Comparison of ENCODE assay signal across 8 mouse cellular contexts in genomic region chr16:18777101-18778080, GRCm38 (mm10). TPM values are rescaled to one million over a fixed set of nuclear protein-coding genes. Genes with fewer than 3 reads are reported as not detected.
DNase-seq lines count a peak whose midpoint lies in the region; ATAC-seq and TF ChIP-seq lines count a peak whose summit lies in the region.

No protein-coding gene starts in this region.

- H3K36me3 ChIP-seq in forebrain, embryonic 11.5 days (ENCODE audit: control insufficient read depth, insufficient read depth, low read length), result peaks cover 3% of the 10 kb centered on the region; the same call in 1 of the 2 replicates
- peaks cover 3% of the 10 kb centered on the region; the same call in 1 of the 2 replicates for H3K36me3 ChIP-seq in intestine, postnatal 0 days (ENCODE audit: control insufficient read depth, insufficient read depth)

- no peak for TF ChIP-seq CTCF in intestine, postnatal 0 days (IDR thresholded peaks at IDR 0.05; ENCODE audit: low read depth)

- H3K4me2 ChIP-seq in forebrain, embryonic 11.5 days (ENCODE audit: low read depth, low read length, severe bottlenecking), result peak overlapping the region; percentile 54
- peak overlapping the region; percentile 67 for H3K4me2 ChIP-seq in intestine, postnatal 0 days (replicated peaks; ENCODE audit: low read depth)

- WGBS in forebrain, embryonic 11.5 days, result 3% methylated on average over 80 of the region's 80 CpGs
- WGBS in intestine, postnatal 0 days, result 3% methylated on average over 80 of the region's 80 CpGs

- H3K4me1 ChIP-seq in forebrain, embryonic 11.5 days (replicated peaks; ENCODE audit: control insufficient read depth, insufficient read depth, low read length), result peaks cover 9% of the 10 kb centered on the region; the same call in 1 of the 2 replicates
- no peaks in the 10 kb centered on the region; the same call in 1 of the 2 replicates for H3K4me1 ChIP-seq in intestine, postnatal 0 days (replicated peaks; ENCODE audit: control insufficient read depth, insufficient read depth, low read length)

- no peaks in the 10 kb centered on the region for H3K9me3 ChIP-seq in forebrain, embryonic 11.5 days (ENCODE audit: control insufficient read depth, low read length)
- no peaks in the 10 kb centered on the region for H3K9me3 ChIP-seq in intestine, postnatal 0 days (ENCODE audit: control insufficient read depth)

- H3K9ac ChIP-seq in forebrain, embryonic 11.5 days (ENCODE audit: low read length), result peak overlapping the region; percentile 32
- peak overlapping the region; percentile 31; the same call in 1 of the 2 replicates for H3K9ac ChIP-seq in intestine, postnatal 0 days (ENCODE audit: low read depth, low read length)

- peak; percentile 29 for ATAC-seq in forebrain, embryonic 11.5 days (replicated peaks; ENCODE audit: low FRiP score)
- 0 out of 2 replicates have a peak, but pooled peaks have one; percentile 28 for ATAC-seq in intestine, postnatal 0 days

- H3K27me3 ChIP-seq in forebrain, embryonic 11.5 days (ENCODE audit: control insufficient read depth, insufficient read depth, low read length), result peaks cover 37% of the 10 kb centered on the region
- peaks cover 33% of the 10 kb centered on the region for H3K27me3 ChIP-seq in intestine, postnatal 0 days (replicated peaks; ENCODE audit: control insufficient read depth, insufficient read depth, low read length)

- H3K4me3 ChIP-seq in forebrain, embryonic 11.5 days (ENCODE audit: low read depth, low read length), result peak overlapping the region; percentile 34
- H3K4me3 ChIP-seq in intestine, postnatal 0 days (ENCODE audit: low read depth, low read length), result peak overlapping the region; percentile 41

- H3K27ac ChIP-seq in forebrain, embryonic 11.5 days (ENCODE audit: low read depth, low read length), result peak overlapping the region; percentile 25; the same call in 1 of the 2 replicates
- no peak overlapping the region for H3K27ac ChIP-seq in intestine, postnatal 0 days (ENCODE audit: low read depth, low read length)

- DNase-seq in ovary, postnatal 36 days (ENCODE audit: low spot score), result peak; percentile 17
- no peak for DNase-seq in ovary, postnatal 14 days (ENCODE audit: low spot score)
- DNase-seq in forebrain, embryonic 11.5 days (ENCODE audit: low spot score), result peak; percentile 68
- DNase-seq in mesoderm, embryonic 11.5 days (ENCODE audit: low read depth, low spot score), result peak; percentile 25
- no peak for DNase-seq in frontal cortex, postnatal 10 days (ENCODE audit: low spot score in 2 of 2)
- DNase-seq in frontal cortex, adult 2 months (ENCODE audit: extremely low spot score in 1 of 2, low spot score in 1 of 2), result no peak
- no peak for DNase-seq in B cell, adult 2 months

RNA-seq across cellular contexts. Expression of gene Cldn5, which starts 0.7 kb away (rescaled TPM):
- polyA plus RNA-seq in forebrain, embryonic 11.5 days (2014; fragmentation: Nextera tagmentation; extraction: Ambion mirVana), result 21.1 and 25.8 TPM in 2 replicates
- polyA plus RNA-seq in intestine, postnatal 0 days (2015; fragmentation: Nextera tagmentation; extraction: Ambion mirVana), result 23.1 and 25.3 TPM in 2 replicates
- polyA plus RNA-seq in frontal cortex, adult 2 months (2012; rRNA removed), result 105 and 107 TPM in 2 replicates

RNA-seq across cellular contexts. Expression of gene Ufd1, which starts 34.2 kb away (rescaled TPM):
- polyA plus RNA-seq in forebrain, embryonic 11.5 days (2014; fragmentation: Nextera tagmentation; extraction: Ambion mirVana), result 87.5 and 102 TPM in 2 replicates
- 50.1 and 52.3 TPM in 2 replicates for polyA plus RNA-seq in intestine, postnatal 0 days (2015; fragmentation: Nextera tagmentation; extraction: Ambion mirVana)
- 80.4 and 84.1 TPM in 2 replicates for polyA plus RNA-seq in frontal cortex, adult 2 months (2012; rRNA removed)

RNA-seq across cellular contexts. Expression of gene Cdc45, which starts 34.4 kb away (rescaled TPM):
- polyA plus RNA-seq in forebrain, embryonic 11.5 days (2014; fragmentation: Nextera tagmentation; extraction: Ambion mirVana), result 75.8 and 82.0 TPM in 2 replicates
- polyA plus RNA-seq in intestine, postnatal 0 days (2015; fragmentation: Nextera tagmentation; extraction: Ambion mirVana), result 8.9 and 9.3 TPM in 2 replicates
- 2.7 and 2.8 TPM in 2 replicates for polyA plus RNA-seq in frontal cortex, adult 2 months (2012; rRNA removed)

RNA-seq across cellular contexts. Expression of gene 2510002D24Rik, which starts 59.0 kb away (rescaled TPM):
- polyA plus RNA-seq in forebrain, embryonic 11.5 days (2014; fragmentation: Nextera tagmentation; extraction: Ambion mirVana), result 23.9 and 28.2 TPM in 2 replicates
- polyA plus RNA-seq in intestine, postnatal 0 days (2015; fragmentation: Nextera tagmentation; extraction: Ambion mirVana), result 18.3 and 25.8 TPM in 2 replicates
- polyA plus RNA-seq in frontal cortex, adult 2 months (2012; rRNA removed), result 48.2 and 51.1 TPM in 2 replicates

RNA-seq across cellular contexts. Expression of gene Gm28539, which starts 59.0 kb away (rescaled TPM):
- polyA plus RNA-seq in forebrain, embryonic 11.5 days (2014; fragmentation: Nextera tagmentation; extraction: Ambion mirVana), result not detected in 2 replicates
- not detected in 2 replicates for polyA plus RNA-seq in intestine, postnatal 0 days (2015; fragmentation: Nextera tagmentation; extraction: Ambion mirVana)
- polyA plus RNA-seq in frontal cortex, adult 2 months (2012; rRNA removed), result 0.57 TPM in 1 of 2 replicates, not detected in the other

Comparison
In these comparisons a context has a peak if more than half of its experiments do, and no peak if none do; other contexts are left out.
1. DNase-seq: peak in ovary, postnatal 36 days (single experiment), forebrain, embryonic 11.5 days (single experiment) and mesoderm, embryonic 11.5 days (single experiment); none in ovary, postnatal 14 days (single experiment), frontal cortex, postnatal 10 days (0 of 2), frontal cortex, adult 2 months (0 of 2) and B cell, adult 2 months (0 of 2).